Mouse (Mus musculus) C2C12 (cell line): ENCODE data around the gene Cxcr6.

Experiments used
- CEBPB ChIP-seq: IDR thresholded peaks from one replicate; pipeline ENCODE4 v1.6.1; 2011; ENCODE audit warnings: low read depth, mild to moderate bottlenecking, control low read depth, moderate library complexity
- CTCF ChIP-seq: IDR thresholded peaks from one replicate; pipeline ENCODE4 v1.5.1; 2011; ENCODE audit not compliant: control insufficient read depth, insufficient read depth, insufficient read length
- MYOG ChIP-seq: IDR thresholded peaks from one replicate; pipeline ENCODE4 v1.6.1; 2011; ENCODE audit not compliant: control insufficient read depth, insufficient read length; ENCODE audit errors: extremely low read depth

DNA sequence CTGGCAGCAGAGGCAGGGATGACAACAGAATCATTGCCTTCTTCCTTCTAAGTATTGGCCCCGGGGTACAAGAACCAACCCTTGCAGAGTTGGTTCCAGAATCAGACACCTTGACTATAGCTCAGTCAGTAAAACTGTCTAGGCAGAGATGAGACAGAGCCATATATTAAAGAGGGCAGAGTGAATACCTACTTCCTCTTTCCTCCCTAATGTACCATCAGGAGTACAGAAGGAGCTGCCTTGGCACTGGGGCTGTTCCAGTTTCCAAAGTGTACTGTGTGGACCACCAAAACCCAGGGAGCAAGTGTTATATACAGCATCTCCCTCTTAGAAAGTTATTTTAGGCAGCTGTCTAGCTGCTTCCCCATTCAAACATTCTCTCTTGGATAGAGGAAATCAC, 4.7 kb upstream of the Cxcr6 start:
- TF ChIP-seq CTCF (no peak), MYOG (no peak), CEBPB (no peak)
